Mouse (Mus musculus) kidney, adult 2 months (tissue): ENCODE results near the gene Mmp21.

Experiments used
- CTCF ChIP-seq: fragments of 200-500 bp; conservative IDR thresholded peaks from 2 replicates; pipeline ENCODE4 v1.5.1; 2011; ENCODE audit warnings: low read depth, mild to moderate bottlenecking, control low read depth, low read length, moderate library complexity, mixed read lengths; ENCODE audit not compliant: insufficient read depth, insufficient read length
- POLR2A ChIP-seq: fragments of 200-500 bp; IDR thresholded peaks from one replicate; pipeline ENCODE4 v1.6.1; 2011; ENCODE audit warnings: low read depth, low read length, control low read depth

- TF ChIP-seq CTCF (no peak), POLR2A (no peak)
These were observed 27.4 kb upstream of the Mmp21 start for GRCm38 (mm10) chr7:133707301-133707700.
